In the genomic region with DNA sequence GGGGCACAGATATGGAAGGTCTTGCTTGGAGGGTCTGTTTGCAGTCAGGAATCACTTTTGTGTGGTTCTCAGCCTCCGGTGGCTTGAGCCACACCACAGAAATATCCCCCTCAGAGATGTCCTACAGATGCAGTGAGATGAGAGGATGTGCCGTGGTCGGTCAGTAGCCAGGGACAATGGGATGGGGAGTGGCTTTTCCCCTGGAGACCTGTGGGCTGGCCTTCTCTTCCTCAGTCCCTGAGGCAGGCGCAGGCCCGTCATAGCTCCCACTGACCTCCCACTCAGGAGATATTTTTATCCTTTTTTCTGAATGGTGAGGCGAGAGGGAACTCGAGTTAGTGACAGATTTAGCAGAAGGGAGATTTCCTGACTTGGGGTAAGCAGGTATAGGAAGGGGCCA, we compare ENCODE assay signal across 11 mouse cellular contexts. TPM values are rescaled to one million over a fixed set of nuclear protein-coding genes. Genes with fewer than 3 reads are reported as not detected.
DNase-seq lines count a peak whose midpoint lies in the region; ATAC-seq lines count a peak whose summit lies in the region.
"Had no signal": no experiment of that assay in that cellular context is flagged by ENCODE, and none has a peak within 500 bp of the region (broad histone marks: within the 10 kb centered on the region; RNA-seq: fewer than 3 reads in every experiment).

No protein-coding gene starts in this region.

- no peak for ATAC-seq in forebrain, embryonic 12.5 days (ENCODE audit: low FRiP score)
- ATAC-seq in midbrain, embryonic 16.5 days: no peak
- ATAC-seq: activated CD4-positive, CD25-positive, alpha-beta regulatory T cell, adult 4 months had no signal

- peaks cover 31% of the 10 kb centered on the region for H3K36me3 ChIP-seq in forebrain, embryonic 12.5 days (replicated peaks)
- H3K36me3 ChIP-seq in midbrain, embryonic 16.5 days (ENCODE audit: control insufficient read depth, insufficient read depth, low read length): no peaks in the 10 kb centered on the region

- H3K9ac ChIP-seq in forebrain, embryonic 12.5 days: peak overlapping the region; percentile 47
- peak overlapping the region; percentile 60 for H3K9ac ChIP-seq in midbrain, embryonic 16.5 days (ENCODE audit: low read depth, low read length)

- peak; percentile 37 to 38 for DNase-seq in kidney, postnatal 36 days
- DNase-seq in kidney, adult 18-20 months: no peak
- DNase-seq in heart, postnatal 25 days (ENCODE audit: low spot score): peak; percentile 34
- DNase-seq in adipocyte (ENCODE audit: low spot score): no peak
- no peak for DNase-seq in layer of hippocampus, adult 18-20 months (ENCODE audit: low spot score in 2 of 2)
- no peak for DNase-seq in cerebellum, postnatal 36 days
- DNase-seq: cerebellum, postnatal 10 days had no signal

- peak overlapping the region; percentile 98 for H3K4me2 ChIP-seq in forebrain, embryonic 12.5 days
- H3K4me2 ChIP-seq in midbrain, embryonic 16.5 days (ENCODE audit: low read length): peak overlapping the region; percentile 98

- H3K4me1 ChIP-seq in forebrain, embryonic 12.5 days: peaks cover 100% of the 10 kb centered on the region
- peaks cover 91% of the 10 kb centered on the region for H3K4me1 ChIP-seq in midbrain, embryonic 16.5 days (ENCODE audit: control insufficient read depth, insufficient read depth, low read length)

- intact Hi-C loops in heart, postnatal 25 days (cut with DNase I): no loop called here

- peak overlapping the region; percentile 15 for H3K4me3 ChIP-seq in forebrain, embryonic 12.5 days (replicated peaks)
- peak overlapping the region; percentile 22 for H3K4me3 ChIP-seq in midbrain, embryonic 16.5 days (ENCODE audit: low read depth, low read length)

- no peaks in the 10 kb centered on the region for H3K9me3 ChIP-seq in forebrain, embryonic 12.5 days
- no peaks in the 10 kb centered on the region for H3K9me3 ChIP-seq in midbrain, embryonic 16.5 days (replicated peaks; ENCODE audit: control insufficient read depth, low read length, poor library complexity, severe bottlenecking)

- 25% methylated on average over 7 of the region's 7 CpGs for WGBS in forebrain, embryonic 12.5 days
- WGBS in midbrain, embryonic 16.5 days: 17% methylated on average over 7 of the region's 7 CpGs

- no peaks in the 10 kb centered on the region for H3K27me3 ChIP-seq in forebrain, embryonic 12.5 days
- H3K27me3 ChIP-seq in midbrain, embryonic 16.5 days (ENCODE audit: control insufficient read depth, insufficient read depth, low read depth, low read length): no peaks in the 10 kb centered on the region

- peak overlapping the region; percentile 63 for H3K27ac ChIP-seq in forebrain, embryonic 12.5 days
- peak overlapping the region; percentile 70 for H3K27ac ChIP-seq in midbrain, embryonic 16.5 days (ENCODE audit: low read length)

RNA-seq across cellular contexts. Expression of a gene that starts 12.6 kb away (rescaled TPM):
- 55.8 and 62.6 TPM in 2 replicates for polyA plus RNA-seq in forebrain, embryonic 12.5 days (2016; fragmentation: Nextera tagmentation; extraction: Ambion mirVana)
- 10 to 100 TPM; 16.7 to 20.5 TPM for total RNA-seq in heart, postnatal 25 days (2021)
- polyA plus RNA-seq in midbrain, embryonic 16.5 days (2015; fragmentation: Nextera tagmentation; extraction: Ambion mirVana): 41.6 and 50.3 TPM in 2 replicates
- 10 to 100 TPM; 39.1 to 41.8 TPM for total RNA-seq in layer of hippocampus, adult 18-20 months (2021)
- total RNA-seq: CH12.LX had no signal
- polyA plus RNA-seq: activated CD4-positive, CD25-positive, alpha-beta regulatory T cell, adult 4 months had no signal

Comparison
In these comparisons a context has a peak if more than half of its experiments do, and no peak if none do; other contexts are left out.
1. DNase-seq: peak in kidney, postnatal 36 days (2 of 2) and heart, postnatal 25 days (single experiment); none in kidney, adult 18-20 months (single experiment), adipocyte (single experiment), layer of hippocampus, adult 18-20 months (0 of 2) and cerebellum, postnatal 36 days (0 of 2).